Mouse (Mus musculus): ENCODE data around the gene Trmt2b. TPM values are rescaled to one million over a fixed set of nuclear protein-coding genes. Genes with fewer than 3 reads are reported as not detected.
"Not testable (repeated sequence)": the region's sequence is repeated elsewhere in the genome, so short reads cannot be mapped to it uniquely, and the experiment has no call there.

The Trmt2b gene
- polyA plus RNA-seq, 1 experiment from 2014 or later, result 10.7 TPM

DNA sequence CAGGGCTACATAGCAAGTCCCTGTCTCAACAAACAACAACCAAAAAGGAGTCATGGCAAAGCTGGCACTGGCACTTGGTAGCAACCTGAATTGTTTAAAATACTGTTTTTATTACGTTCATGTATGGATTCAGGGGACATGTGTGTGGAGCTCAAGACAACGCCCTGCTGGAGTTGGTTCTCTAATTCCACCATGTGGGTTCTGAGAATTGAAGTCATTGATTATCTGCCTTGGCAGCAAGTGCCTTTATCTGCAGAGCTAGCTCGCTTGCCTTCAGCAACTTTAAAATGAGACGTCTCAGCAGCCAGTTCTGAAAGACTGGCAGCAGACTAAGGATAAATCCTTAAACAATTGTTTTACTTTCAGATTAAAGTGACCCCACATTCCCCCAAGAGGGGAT, 58.6 kb downstream of the Trmt2b start:
- Histone ChIP-seq H3K9ac (replicated peaks; ENCODE audit: low read length) (no peak overlapping the region), H3K4me3 (ENCODE audit: low read depth, low read length) (no peak overlapping the region), H3K27ac (replicated peaks; ENCODE audit: low read depth, low read length) (no peak overlapping the region), H3K9me3 (replicated peaks; ENCODE audit: control insufficient read depth, low read length) (no peaks in the 10 kb centered on the region), H3K36me3 (replicated peaks; ENCODE audit: control insufficient read depth, insufficient read depth, low read depth, low read length) (no peaks in the 10 kb centered on the region), H3K27me3 (ENCODE audit: control insufficient read depth, insufficient read depth, low read length) (no peaks in the 10 kb centered on the region), H3K4me1 (ENCODE audit: control insufficient read depth, insufficient read depth, low read length) (no peaks in the 10 kb centered on the region), H3K4me2 (ENCODE audit: low read depth, low read length) (no peak overlapping the region)
- 69% methylated on average over 4 of the region's 4 CpGs for WGBS
- DNase-seq (ENCODE audit: low spot score), result no peak
- ATAC-seq (replicated peaks; ENCODE audit: insufficient number of reproducible peaks, low FRiP score, low TSS enrichment, low read depth), result no peak

DNA sequence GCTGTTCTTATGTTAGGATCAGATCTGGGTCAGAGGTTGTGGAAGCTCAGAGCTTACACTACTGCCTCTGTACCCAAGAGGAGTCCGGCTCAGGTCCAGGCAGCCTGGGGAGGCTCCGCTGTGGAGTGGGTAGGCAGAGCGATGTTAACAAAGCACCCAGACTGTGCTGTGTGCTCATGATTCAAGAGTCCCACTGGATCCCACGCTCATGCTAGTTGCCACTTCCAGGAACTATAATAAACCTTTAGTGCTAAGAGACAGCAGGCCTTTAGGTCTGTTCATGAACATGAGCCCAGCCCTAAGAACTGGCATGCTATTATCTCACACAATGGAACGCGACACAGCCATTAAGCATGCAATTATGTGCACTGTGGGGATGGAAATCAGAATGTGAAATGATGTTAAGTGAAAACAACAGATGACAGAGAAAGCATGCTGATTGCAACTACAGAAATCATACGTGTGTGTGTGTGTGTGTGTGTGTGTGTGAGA, 65.6 kb downstream of the Trmt2b start:
- H3K4me1 ChIP-seq (ENCODE audit: control insufficient read depth, insufficient read depth, low read length), result no peaks in the 10 kb centered on the region

DNA sequence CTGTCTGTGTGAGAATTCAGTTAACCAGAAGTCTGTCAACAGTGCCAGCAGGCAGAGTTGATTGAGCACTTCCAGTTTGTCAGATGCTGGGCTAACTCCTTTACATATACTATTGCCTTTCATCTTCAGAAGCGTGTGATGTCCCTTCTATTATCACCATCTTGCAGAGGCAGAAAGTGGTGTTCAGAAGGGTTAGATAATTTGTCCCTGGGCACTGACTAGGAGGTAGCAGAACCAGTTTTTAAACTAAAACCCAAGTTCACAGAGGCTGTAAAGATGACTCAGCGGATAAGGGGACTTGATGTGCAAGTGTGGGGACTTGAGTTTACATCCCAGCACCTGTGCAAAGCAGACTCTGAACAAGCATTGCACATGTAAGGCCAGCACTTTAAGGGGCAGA, 68.3 kb downstream of the Trmt2b start:
- Histone ChIP-seq H3K27me3 (ENCODE audit: control insufficient read depth, insufficient read depth, low read length) (no peaks in the 10 kb centered on the region), H3K36me3 (replicated peaks; ENCODE audit: control insufficient read depth, insufficient read depth, low read depth, low read length) (no peaks in the 10 kb centered on the region), H3K4me1 (ENCODE audit: control insufficient read depth, insufficient read depth, low read length) (no peaks in the 10 kb centered on the region), H3K4me3 (ENCODE audit: low read depth, low read length) (no peak overlapping the region), H3K9ac (replicated peaks; ENCODE audit: low read length) (no peak overlapping the region), H3K4me2 (ENCODE audit: low read depth, low read length) (no peak overlapping the region), H3K27ac (replicated peaks; ENCODE audit: low read depth, low read length) (no peak overlapping the region), H3K9me3 (replicated peaks; ENCODE audit: control insufficient read depth, low read length) (no peaks in the 10 kb centered on the region)
- no peak for DNase-seq (ENCODE audit: low spot score)
- 73% methylated on average over 2 of the region's 2 CpGs for WGBS
- ATAC-seq (replicated peaks; ENCODE audit: insufficient number of reproducible peaks, low FRiP score, low TSS enrichment, low read depth), result no peak

More for the DNA sequence above, 65.6 kb downstream of the Trmt2b start:
- Histone ChIP-seq H3K4me2 (ENCODE audit: low read depth, low read length) (no peak overlapping the region), H3K27me3 (ENCODE audit: control insufficient read depth, insufficient read depth, low read length) (no peaks in the 10 kb centered on the region), H3K4me3 (ENCODE audit: low read depth, low read length) (no peak overlapping the region), H3K9me3 (replicated peaks; ENCODE audit: control insufficient read depth, low read length) (no peaks in the 10 kb centered on the region), H3K27ac (replicated peaks; ENCODE audit: low read depth, low read length) (no peak overlapping the region), H3K9ac (replicated peaks; ENCODE audit: low read length) (no peak overlapping the region), H3K36me3 (replicated peaks; ENCODE audit: control insufficient read depth, insufficient read depth, low read depth, low read length) (no peaks in the 10 kb centered on the region)
- DNase-seq (ENCODE audit: low spot score) (no peak), ATAC-seq (replicated peaks; ENCODE audit: insufficient number of reproducible peaks, low FRiP score, low TSS enrichment, low read depth) (no peak)
- 83% methylated on average over 7 of the region's 7 CpGs for WGBS

- not testable (repeated sequence) for H3K4me3 ChIP-seq (ENCODE audit: low read depth, low read length); DNase-seq (ENCODE audit: low spot score); H3K27ac ChIP-seq (replicated peaks; ENCODE audit: low read depth, low read length); H3K9ac ChIP-seq (replicated peaks; ENCODE audit: low read length); ATAC-seq (replicated peaks; ENCODE audit: insufficient number of reproducible peaks, low FRiP score, low TSS enrichment, low read depth); H3K36me3 ChIP-seq (replicated peaks; ENCODE audit: control insufficient read depth, insufficient read depth, low read depth, low read length); H3K9me3 ChIP-seq (replicated peaks; ENCODE audit: control insufficient read depth, low read length); H3K4me1 ChIP-seq (ENCODE audit: control insufficient read depth, insufficient read depth, low read length); H3K4me2 ChIP-seq (ENCODE audit: low read depth, low read length); H3K27me3 ChIP-seq (ENCODE audit: control insufficient read depth, insufficient read depth, low read length)
- 90% methylated on average over 9 of the region's 9 CpGs for WGBS
These were observed 89.6 kb downstream of the Trmt2b start, which contains the start of gene Arl13a for GRCm38 (mm10) chrX:134187201-134187600. TSS of gene Arl13a (plus strand) at chrX:134187501.

DNA sequence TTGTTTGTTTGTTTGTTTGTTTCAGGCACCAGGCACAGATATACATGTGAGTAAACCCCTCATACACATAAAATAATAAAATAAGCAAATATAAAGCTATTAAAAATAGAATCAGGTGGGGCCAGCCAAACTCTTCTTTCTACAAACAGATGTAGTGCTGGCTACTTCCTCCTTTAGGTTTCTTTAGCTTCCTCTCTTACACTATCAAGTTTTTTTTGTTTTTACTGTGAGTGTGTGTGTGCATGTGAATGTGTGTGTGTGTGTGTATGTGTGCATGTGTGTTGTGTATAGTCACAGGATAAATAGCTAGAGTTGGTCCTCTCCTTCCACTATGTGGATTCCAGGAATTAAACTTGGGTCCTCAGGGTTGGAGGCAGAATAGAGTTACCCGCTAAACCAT, 102.1 kb downstream of the Trmt2b start:
- Histone ChIP-seq H3K36me3 (replicated peaks; ENCODE audit: control insufficient read depth, insufficient read depth, low read depth, low read length) (no peaks in the 10 kb centered on the region), H3K4me3 (ENCODE audit: low read depth, low read length) (no peak overlapping the region), H3K9ac (replicated peaks; ENCODE audit: low read length) (no peak overlapping the region), H3K4me2 (ENCODE audit: low read depth, low read length) (no peak overlapping the region), H3K27ac (replicated peaks; ENCODE audit: low read depth, low read length) (no peak overlapping the region), H3K4me1 (ENCODE audit: control insufficient read depth, insufficient read depth, low read length) (no peaks in the 10 kb centered on the region), H3K27me3 (ENCODE audit: control insufficient read depth, insufficient read depth, low read length) (no peaks in the 10 kb centered on the region), H3K9me3 (replicated peaks; ENCODE audit: control insufficient read depth, low read length) (no peaks in the 10 kb centered on the region)
- ATAC-seq (replicated peaks; ENCODE audit: insufficient number of reproducible peaks, low FRiP score, low TSS enrichment, low read depth), result no peak
- WGBS, result 93% methylated on average over 1 of the region's 1 CpGs
- no peak for DNase-seq (ENCODE audit: low spot score)

Other genes starting within 250 kb of the Trmt2b start
- 69.1 TPM in 2 replicates for gene Cstf2, start 217.8 kb downstream of the Trmt2b start, polyA plus RNA-seq (2014; fragmentation: Nextera tagmentation; extraction: Ambion mirVana)
- 0.07 TPM in 1 of 2 replicates, not detected in the other for gene Xkrx, start 114.9 kb downstream of the Trmt2b start, polyA plus RNA-seq (2014; fragmentation: Nextera tagmentation; extraction: Ambion mirVana)
- gene Arl13a, start 89.5 kb downstream of the Trmt2b start, polyA plus RNA-seq (2014; fragmentation: Nextera tagmentation; extraction: Ambion mirVana), result not detected in 2 replicates
- 0.08 TPM in 1 of 2 replicates, not detected in the other for gene Nox1, start 55.0 kb downstream of the Trmt2b start, polyA plus RNA-seq (2014; fragmentation: Nextera tagmentation; extraction: Ambion mirVana)
- gene Tmem35a, start 18.2 kb upstream of the Trmt2b start, polyA plus RNA-seq (2014; fragmentation: Nextera tagmentation; extraction: Ambion mirVana), result 13.9 and 15.5 TPM in 2 replicates
- gene Cenpi, start 31.1 kb upstream of the Trmt2b start, polyA plus RNA-seq (2014; fragmentation: Nextera tagmentation; extraction: Ambion mirVana), result 27.9 and 35.1 TPM in 2 replicates
- 3.1 and 3.2 TPM in 2 replicates for gene Drp2, start 127.6 kb upstream of the Trmt2b start, polyA plus RNA-seq (2014; fragmentation: Nextera tagmentation; extraction: Ambion mirVana)
- gene Taf7l, start 199.5 kb upstream of the Trmt2b start, polyA plus RNA-seq (2014; fragmentation: Nextera tagmentation; extraction: Ambion mirVana), result not detected in 2 replicates

Data from embryonic facial prominence, embryonic 11.5 days (tissue).